Mouse (Mus musculus) spleen, adult 2 months (tissue): ENCODE measurements around the gene Kif26a.

Source experiments
- CTCF ChIP-seq: fragments of 200-500 bp; IDR thresholded peaks from 2 replicates; pipeline ENCODE4 v1.5.1; 2011; ENCODE audit warnings: mild to moderate bottlenecking, inconsistent platforms; ENCODE audit not compliant: insufficient read depth, insufficient read length, insufficient replicate concordance; ENCODE audit errors: extremely low read depth
- POLR2A ChIP-seq: fragments of 200-500 bp; IDR thresholded peaks from 2 replicates; pipeline ENCODE4 v1.6.1; 2011; ENCODE audit warnings: low read depth, low read length, inconsistent platforms

DNA sequence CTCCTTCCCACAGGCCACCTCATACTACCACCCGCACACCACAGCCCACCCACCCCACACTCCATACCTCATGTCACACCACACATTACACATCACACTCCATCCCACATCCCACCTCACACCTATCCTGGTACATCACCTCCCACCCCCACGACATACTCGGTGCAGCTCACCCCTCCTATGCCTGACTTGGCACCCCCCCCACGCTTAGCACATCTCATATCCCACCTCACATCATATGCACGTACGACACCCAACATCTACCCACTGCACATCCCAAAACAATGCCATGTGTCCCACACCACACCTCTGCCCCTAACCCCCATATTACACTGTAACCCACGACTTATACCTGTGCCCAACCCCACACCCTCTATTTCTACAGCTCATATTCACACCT is 69.5 kb downstream of the Kif26a start:
- TF ChIP-seq CTCF (no peak), POLR2A (no peak)
